Mouse (Mus musculus): ENCODE measurements around the gene Nap1l4. TPM values are rescaled to one million over a fixed set of nuclear protein-coding genes. Genes with fewer than 3 reads are reported as not detected.
A peak's percentile ranks its signal among the peaks of the same experiment; 100 is the strongest.
"Not testable (repeated sequence)": the region's sequence is repeated elsewhere in the genome, so short reads cannot be mapped to it uniquely, and the experiment has no call there.

Nap1l4 gene
- 100 to 1,000 TPM; 181 to 193 TPM for total RNA-seq (2021)

DNA sequence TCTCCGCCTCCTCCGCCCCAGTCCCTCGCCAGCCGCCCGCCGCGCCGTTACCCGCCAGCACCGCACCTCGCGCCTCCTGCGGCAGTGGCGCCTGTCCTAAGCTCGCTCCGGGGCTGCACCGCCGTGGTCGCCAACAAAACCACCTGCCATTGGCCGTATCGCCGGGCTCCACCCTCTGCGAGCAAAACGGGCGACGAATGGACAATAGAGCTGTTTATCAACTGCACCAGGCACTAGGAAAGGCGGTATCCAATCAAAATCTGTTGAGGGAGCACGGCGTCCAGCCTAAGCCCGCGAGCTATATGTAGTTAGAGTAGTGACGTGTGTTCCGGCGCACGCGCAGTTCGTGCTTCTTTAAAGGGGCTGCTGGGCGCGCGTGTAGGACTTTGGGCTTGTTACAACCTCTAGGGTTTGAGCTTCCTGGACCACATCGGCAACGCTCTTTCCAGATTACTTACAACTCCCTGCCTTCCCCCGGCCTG is at the start of gene Nap1l4:
Gene Nap1l4, minus strand, starts transcription at position 131 of the 482 bp plus-strand sequence.
- intact Hi-C loops (cut with DNase I): no loop called here
- peak; percentile 100 for DNase-seq

DNA sequence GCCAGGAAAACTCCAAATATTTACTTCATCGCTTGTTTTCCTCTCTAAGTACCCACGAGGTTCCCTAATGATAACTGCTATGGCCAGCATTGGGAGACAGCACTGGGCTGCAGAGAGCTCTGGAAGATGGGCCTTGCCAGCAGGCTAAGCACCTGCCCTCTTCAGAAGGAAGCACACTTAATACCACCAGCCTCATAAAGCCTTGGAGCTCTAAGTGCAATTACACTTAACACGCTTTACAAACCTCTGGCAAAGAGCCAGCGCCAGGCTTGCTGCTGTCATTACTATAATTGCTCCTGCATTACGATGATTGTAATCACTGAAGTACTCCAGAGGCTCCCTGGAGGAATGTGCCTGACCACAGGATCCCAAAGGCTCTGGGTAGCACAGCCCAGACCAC is 46.0 kb upstream of the Nap1l4 start:
- intact Hi-C loops (cut with DNase I): loop anchor here (1.0 kb wide), 1 partner anchor 11 kb away; no protein-coding TSS in a partner anchor
- no peak for DNase-seq

GRCm38 (mm10) chr7:143592255-143592654 is 43.3 kb upstream of the Nap1l4 start:
- intact Hi-C loops (cut with DNase I): no loop called here
- DNase-seq: no peak

GRCm38 (mm10) chr7:143588006-143588405 is 39.1 kb upstream of the Nap1l4 start:
- peak; percentile 30 to 44 for DNase-seq
- intact Hi-C loops (cut with DNase I): loop anchor here (5.0 kb wide), 1 partner anchor 159 kb away; no protein-coding TSS in a partner anchor

DNA sequence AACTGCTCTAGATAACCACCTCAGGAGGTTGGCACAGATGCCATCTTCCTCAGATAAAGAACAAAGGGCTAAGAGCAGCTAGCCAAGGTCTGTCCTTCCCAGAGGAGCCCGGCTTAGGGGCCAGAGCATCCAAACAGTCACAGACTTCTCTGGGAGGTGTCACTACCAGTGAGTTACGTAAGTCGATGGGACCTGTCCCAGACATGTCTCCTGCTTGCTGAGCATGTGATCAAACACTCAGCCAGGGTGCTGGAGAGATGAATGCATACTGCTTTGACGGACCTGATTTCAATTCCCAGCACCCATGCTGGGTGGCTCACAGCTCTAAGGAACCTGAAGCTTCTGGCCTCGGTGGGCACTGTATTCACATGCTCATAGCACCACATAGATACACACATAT is 38.7 kb upstream of the Nap1l4 start:
- DNase-seq: peak; percentile 22 to 25
- intact Hi-C loops (cut with DNase I): loop anchor here (5.0 kb wide), 1 partner anchor 160 kb away; no protein-coding TSS in a partner anchor

DNA sequence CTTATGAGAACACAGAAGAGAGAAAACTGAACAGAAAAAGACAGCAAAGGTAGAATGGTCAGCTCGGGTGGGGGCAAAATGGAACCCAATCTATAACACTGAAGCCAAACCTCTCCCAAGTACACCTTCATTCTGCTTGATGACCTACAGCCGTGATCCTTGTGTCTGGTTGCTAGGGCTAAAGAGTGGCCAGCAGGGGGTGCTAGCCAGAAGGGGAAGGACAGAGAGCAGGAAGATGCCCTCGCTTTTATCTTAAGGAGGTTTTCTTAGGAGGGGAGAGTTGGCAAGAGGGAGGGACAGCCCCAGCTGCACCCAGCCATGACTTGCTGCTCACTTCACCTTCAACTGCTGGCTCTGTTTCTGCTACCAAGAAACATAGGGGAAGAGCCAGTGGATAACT is 35.0 kb upstream of the Nap1l4 start:
- peak; percentile 65 to 79 for DNase-seq
- intact Hi-C loops (cut with DNase I): loop anchor here (1.0 kb wide), 2 partner anchors 11 to 112 kb away; no protein-coding TSS in a partner anchor

- intact Hi-C loops (cut with DNase I): no loop called here
- DNase-seq: no peak
Measured at GRCm38 (mm10) chr7:143583025-143583424, 34.1 kb upstream of the Nap1l4 start.

DNA sequence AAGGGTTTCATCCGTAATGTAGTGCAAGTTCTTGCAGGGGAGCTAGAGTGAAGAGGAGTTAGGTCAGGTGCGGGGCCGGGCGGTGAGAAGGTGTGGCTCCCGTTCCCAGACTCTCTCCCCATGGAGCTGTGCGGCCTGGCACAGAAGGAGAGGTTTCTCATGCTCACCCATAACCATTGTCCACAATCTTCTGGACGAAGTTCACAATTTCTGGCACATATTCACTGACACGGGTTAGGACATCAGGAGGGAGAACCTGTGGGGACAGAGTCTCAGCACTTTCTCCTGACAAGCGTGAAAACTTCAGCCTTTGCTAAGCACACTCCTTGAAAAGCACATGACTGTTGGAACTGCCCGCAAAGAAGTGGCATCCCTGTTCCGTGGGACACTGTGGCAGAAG is 26.8 kb upstream of the Nap1l4 start:
- intact Hi-C loops (cut with DNase I): no loop called here
- no peak for DNase-seq

DNA sequence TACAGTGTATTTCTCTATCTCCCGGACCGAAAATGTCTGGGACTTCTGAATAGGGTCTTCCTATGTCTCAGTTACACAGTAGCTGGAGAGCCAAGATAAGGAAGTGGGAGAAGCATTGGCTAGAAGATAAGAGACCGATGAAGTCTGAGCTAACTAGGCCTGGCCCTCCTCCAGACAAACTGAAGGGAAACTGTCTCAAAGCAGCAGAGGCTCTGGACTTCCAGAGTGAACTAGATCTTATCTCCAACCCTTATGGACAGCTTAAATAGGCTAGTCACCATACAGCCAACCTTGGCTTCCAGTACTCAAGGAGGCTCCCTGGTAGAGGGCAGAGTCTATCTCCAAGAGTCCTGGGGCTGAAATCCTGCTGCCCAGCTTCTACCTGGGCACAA is 16.7 kb upstream of the Nap1l4 start:
- intact Hi-C loops (cut with DNase I): no loop called here

GRCm38 (mm10) chr7:143565015-143565647 is 16.2 kb upstream of the Nap1l4 start:
- intact Hi-C loops (cut with DNase I): no loop called here

More for the DNA sequence above, 16.7 kb upstream of the Nap1l4 start:
- DNase-seq: no peak

DNA sequence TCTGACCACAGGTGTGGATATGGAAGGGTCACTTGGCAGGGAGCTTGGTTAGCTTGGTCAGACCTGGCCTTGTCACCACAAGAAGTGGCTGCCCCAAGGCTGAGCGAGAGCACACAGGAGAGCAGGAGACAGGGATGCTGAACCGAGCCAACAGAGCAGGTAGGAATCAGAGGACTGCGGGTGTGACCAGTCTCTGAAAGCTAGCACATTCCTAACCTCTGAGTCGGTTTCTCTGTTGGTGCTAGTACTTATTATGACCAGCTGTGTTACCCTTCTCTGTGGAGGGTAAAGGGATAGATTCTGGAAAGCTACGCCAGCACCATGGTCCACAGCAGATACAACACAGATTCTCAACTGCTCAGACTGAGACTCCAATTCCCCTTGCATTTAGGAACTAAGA is 14.9 kb upstream of the Nap1l4 start:
- intact Hi-C loops (cut with DNase I): no loop called here
- no peak for DNase-seq

More at GRCm38 (mm10) chr7:143565015-143565647, 16.2 kb upstream of the Nap1l4 start:
- DNase-seq: no peak

DNA sequence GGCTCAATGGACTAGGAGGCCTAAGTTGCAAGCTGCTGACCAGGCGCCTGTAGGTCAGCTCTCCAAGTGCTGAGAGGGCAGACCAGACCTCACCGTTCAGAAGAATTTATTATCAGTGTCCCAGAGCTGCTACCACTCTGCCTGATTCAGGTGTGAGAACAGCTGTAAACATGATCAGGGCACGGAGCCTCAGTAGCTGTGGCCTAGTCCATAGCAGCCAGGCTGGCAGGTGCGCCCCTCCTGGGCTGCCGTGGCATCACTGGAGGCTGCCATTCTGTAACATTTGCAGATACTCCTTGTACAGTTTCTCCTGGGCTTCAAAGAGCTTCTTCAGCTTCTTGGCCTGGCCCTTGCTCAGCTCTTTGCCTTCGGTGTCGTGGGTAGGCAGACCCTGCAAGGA is 8.7 kb upstream of the Nap1l4 start:
- no peak for DNase-seq
- intact Hi-C loops (cut with DNase I): no loop called here

- peak in 1 of 2 experiments; percentile 60 for DNase-seq
- intact Hi-C loops (cut with DNase I): no loop called here
Measured at GRCm38 (mm10) chr7:143556964-143557610, 8.2 kb upstream of the Nap1l4 start.

DNA sequence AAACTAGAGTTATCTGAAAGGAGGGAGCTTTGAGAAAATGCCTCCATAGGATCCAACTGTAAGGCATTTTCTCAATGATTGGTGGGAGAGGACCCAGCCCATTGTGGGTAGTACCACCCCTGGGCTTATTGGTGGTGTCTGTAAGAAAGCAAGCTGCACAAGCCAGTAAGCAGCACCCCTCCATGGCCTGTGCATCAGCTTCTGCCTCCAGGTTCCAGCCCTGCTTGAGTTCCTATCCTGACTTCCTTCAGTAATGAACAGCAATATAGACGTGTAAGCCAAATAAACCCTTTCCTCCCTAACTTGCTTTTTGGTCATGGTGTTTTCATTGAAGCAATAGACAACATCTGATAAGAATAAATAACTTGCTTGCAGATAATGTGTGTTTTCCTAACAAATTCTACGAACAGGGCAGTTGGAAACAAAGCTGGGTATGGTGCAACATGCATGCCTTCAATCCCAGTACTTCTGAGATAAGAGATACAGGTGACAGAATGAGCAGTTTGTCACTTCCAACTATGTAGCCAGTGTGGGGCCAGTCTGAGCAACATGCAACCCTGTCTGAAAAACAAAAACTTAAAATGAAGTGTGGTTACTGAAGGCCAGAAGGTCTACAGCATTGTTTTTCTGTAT is 798 bp upstream of the Nap1l4 start:
- intact Hi-C loops (cut with DNase I): no loop called here
- no peak for DNase-seq

- intact Hi-C loops (cut with DNase I): no loop called here
- no peak for DNase-seq
Measured at GRCm38 (mm10) chr7:143548231-143548961, 510 bp downstream of the Nap1l4 start.

- DNase-seq: no peak
- intact Hi-C loops (cut with DNase I): no loop called here
Measured at GRCm38 (mm10) chr7:143546554-143546953, 2.4 kb downstream of the Nap1l4 start.

- peak in 1 of 2 experiments; percentile 38 for DNase-seq
Measured at GRCm38 (mm10) chr7:143544368-143544767, 4.5 kb downstream of the Nap1l4 start.

GRCm38 (mm10) chr7:143538671-143539070 is 10.2 kb downstream of the Nap1l4 start:
- DNase-seq: no peak
- intact Hi-C loops (cut with DNase I): no loop called here

More at GRCm38 (mm10) chr7:143544368-143544767, 4.5 kb downstream of the Nap1l4 start:
- intact Hi-C loops (cut with DNase I): no loop called here

- intact Hi-C loops (cut with DNase I); DNase-seq: not testable (repeated sequence)
Measured at GRCm38 (mm10) chr7:143538229-143538628, 10.7 kb downstream of the Nap1l4 start.

- intact Hi-C loops (cut with DNase I): no loop called here
- DNase-seq: no peak
Measured at GRCm38 (mm10) chr7:143536251-143536650, 12.7 kb downstream of the Nap1l4 start.

DNA sequence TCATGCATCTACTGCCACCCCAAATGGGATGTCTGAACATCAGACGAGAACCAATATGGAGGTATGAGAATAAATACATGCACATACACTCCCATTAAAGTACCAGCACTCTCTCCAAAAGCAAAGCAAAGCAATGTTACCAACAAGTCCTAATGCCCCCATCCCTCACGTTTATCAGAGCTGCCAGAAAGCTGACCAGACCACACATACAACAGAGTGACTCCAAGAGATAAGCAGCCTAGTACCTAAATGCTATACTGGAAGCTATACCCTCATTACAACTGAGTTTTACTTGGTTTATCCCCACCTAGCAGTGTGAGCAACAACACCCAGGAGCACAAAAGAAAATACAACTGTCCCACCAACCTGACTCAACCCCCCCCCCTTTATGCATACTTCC is 15.6 kb downstream of the Nap1l4 start:
- intact Hi-C loops (cut with DNase I): no loop called here
- DNase-seq: no peak

Data from heart, postnatal 36 days (tissue).